Mouse (Mus musculus) urinary bladder, postnatal 4 days (tissue): Measurements from ENCODE around the gene Tpgs1.
A peak's percentile ranks its signal among the peaks of the same experiment; 100 is the strongest.

Source experiments
- DNase-seq, 2 experiments: peaks; one replicate each; pipeline ENCODE4 v3.0.0; 2021 to 2022; ENCODE audit warnings: low spot score in 2 of 2

Tpgs1 gene

GRCm38 (mm10) chr10:79668771-79669575 is at the start of gene Tpgs1:
TSS of gene Tpgs1 (plus strand) at chr10:79669369.
- peak; percentile 81 to 88 for DNase-seq

DNA sequence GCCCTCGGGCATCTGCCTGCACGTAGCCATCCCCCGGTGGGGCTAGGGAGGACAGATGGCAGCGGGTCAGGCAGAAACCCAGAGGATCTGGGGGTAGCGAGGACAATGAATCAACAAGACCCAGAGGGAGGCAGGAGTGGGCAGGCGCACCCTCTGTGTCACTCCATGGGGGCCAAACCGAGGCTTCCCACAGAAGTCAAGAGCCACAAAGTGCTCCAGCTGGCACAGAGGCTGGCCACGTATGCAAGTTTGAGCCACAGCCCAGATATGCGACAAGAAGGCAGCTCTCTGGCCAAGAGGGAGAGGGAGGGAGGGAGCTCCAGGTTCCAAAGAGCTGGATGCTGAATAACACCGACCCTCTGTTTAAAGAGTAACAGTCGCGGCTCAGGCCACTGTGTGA is 45.2 kb upstream of the Tpgs1 start:
- no peak for DNase-seq

DNA sequence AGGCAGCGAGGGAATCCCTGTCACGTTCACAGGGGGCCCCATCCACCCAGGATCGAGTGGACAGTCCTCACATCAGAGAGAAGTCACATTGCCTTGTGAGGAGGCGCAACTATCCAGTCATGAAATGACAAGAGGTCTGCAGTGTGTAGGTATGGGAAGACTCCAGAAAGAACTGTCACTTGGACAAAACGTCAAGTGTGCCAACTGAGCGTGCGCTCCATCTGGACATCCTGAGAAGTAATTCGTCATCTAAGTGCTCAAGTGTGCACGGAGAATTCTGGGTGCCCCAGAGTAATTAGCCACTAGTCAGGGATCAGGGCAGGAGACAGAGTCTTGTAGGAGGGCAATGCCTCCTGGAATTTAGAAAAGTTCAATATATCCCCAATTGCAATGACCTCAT is 43.8 kb upstream of the Tpgs1 start:
- no peak for DNase-seq

DNA sequence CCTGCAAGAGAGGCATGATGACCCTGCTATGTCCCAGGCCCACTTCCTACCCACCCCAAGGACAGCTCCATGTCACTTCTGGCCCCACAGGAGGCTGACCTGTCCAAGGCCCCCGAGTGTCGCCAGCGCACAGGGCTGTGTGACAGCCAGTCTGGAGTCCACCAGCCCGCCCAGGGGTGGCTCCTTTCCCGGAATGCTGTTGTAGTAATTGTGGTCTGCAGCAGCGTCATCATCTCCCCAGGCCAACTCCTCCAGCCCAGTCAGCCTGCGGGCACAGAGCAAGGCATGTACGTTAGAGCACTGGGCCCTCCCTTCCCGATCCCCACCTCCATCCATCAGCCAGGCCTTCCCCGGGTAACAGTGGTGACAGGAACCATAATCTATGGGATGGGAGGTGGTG is 43.0 kb upstream of the Tpgs1 start:
- no peak for DNase-seq

- DNase-seq: no peak
Observed at GRCm38 (mm10) chr10:79628377-79628776, 40.8 kb upstream of the Tpgs1 start.

GRCm38 (mm10) chr10:79631432-79631831 is 37.7 kb upstream of the Tpgs1 start:
- DNase-seq: no peak

DNA sequence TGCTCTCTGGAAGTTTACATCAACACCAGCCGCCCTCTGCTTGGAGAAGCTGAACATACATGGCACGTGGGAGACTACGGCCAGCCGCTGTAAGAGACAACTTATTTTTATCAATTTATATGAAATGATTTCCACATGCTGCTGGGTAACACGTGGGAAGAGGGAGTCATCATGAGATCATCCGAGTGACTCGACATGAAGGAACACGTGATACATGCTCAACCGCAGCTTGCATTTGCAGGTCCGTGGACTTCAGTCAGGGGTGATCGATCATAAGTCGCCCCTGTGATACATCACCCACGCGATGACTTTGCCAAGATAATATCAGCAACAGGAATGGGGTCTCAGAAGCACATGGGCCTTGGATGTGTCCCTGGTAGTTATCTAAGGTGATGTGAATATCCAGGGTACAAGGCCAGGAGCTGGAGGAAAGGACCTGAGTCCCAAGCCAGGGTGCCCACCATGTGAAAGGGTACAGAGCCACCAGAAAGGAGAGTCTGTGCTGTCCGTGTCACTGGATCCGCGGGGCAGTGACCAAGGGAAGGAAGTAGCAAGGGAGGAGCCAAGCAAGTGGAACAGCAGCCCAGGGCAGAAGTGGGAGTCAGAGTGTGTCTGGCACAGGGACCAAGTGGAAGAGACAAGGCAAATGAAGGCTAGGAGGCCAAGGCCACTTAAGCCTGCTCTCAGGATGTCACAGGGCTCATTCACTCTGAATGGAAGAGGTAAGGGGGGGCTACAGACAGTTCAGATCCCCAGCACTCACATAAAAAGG is 36.0 kb upstream of the Tpgs1 start:
- DNase-seq: no peak

- DNase-seq: no peak
Observed at GRCm38 (mm10) chr10:79636287-79636686, 32.9 kb upstream of the Tpgs1 start.

GRCm38 (mm10) chr10:79637128-79638110 is 31.8 kb upstream of the Tpgs1 start, which contains the start of gene Shc2:
TSS of gene Shc2 (minus strand) at chr10:79637918.
- peak in 1 of 2 experiments; percentile 73 for DNase-seq

- peak in 1 of 2 experiments; percentile 45 for DNase-seq
Observed at GRCm38 (mm10) chr10:79638486-79639204, 30.5 kb upstream of the Tpgs1 start.

DNA sequence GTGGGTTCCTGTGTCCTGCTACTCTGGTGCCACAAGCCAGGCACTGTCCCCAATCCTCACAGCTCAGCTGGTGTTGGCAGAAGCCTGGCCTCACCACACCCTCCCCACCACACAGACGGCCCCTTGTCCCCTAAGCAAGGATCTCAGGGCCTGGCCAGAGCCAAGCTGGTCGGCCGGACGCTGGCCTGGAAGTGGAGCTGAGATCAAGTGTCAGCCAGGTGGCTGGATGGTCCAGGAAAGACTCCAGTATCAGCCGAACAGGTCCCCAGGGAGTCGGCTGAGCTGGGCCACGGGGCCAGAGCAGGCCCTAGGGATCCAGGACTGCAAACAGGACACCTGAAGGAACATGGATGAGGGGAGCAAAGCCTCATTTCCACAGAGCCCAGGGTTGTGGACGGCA is 23.5 kb upstream of the Tpgs1 start, which contains the start of gene Odf3l2:
Gene Odf3l2, minus strand, starts transcription at position 28 of the 400 bp plus-strand sequence.
- no peak for DNase-seq

- DNase-seq: peak; percentile 44 to 82
Observed at GRCm38 (mm10) chr10:79649070-79649751, 20.0 kb upstream of the Tpgs1 start.

- DNase-seq: no peak
Observed at GRCm38 (mm10) chr10:79652789-79653188, 16.4 kb upstream of the Tpgs1 start.

GRCm38 (mm10) chr10:79654946-79655395 is 14.2 kb upstream of the Tpgs1 start:
- DNase-seq: no peak

GRCm38 (mm10) chr10:79658829-79659228 is 10.3 kb upstream of the Tpgs1 start:
- DNase-seq: no peak

GRCm38 (mm10) chr10:79660298-79660697 is 8.9 kb upstream of the Tpgs1 start:
- DNase-seq: no peak

DNA sequence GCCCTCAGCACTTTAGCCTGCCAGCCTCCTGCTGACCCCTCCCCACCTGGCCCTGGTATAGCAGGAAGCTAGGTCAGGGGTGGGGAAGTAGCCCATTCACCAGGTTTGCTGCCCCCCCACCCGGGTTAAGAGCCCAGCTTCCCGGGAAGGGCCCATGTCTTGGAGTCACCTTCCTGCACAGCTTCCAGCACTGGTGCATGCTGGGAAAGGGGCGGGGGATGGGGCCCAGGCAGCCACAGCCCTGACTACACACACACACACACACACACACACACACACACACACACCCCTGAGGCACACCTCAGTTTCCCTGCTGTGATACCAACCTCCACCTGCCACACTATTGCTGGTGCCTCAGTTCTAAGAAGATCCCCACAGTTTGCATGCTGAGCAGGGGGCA is 7.3 kb upstream of the Tpgs1 start:
- no peak for DNase-seq

DNA sequence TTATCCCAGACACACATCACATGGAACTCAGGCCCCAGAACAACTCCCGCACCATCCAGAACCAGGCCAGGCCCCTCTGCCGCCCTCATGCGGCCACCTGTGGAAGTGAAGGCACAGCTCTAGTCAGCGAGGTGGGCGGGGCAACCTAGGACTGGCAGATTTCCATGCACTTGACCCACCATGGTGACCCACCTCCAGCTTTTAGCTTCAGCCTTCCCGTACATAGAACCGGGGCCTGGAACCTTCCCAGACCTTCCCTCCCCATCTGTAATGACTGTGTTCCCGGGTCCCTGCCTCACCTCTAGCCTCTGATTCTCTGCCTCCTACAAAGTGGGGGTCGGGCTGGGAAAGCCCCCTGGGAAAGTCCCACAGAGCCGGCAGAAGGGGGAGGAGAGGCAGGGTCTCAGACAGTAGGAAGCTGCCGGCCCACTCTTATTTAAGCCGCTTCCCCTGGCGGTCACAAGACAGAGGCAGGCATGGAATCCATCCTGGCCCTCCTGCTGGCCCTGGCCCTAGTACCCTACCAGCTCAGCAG is 5.0 kb upstream of the Tpgs1 start, which contains the start of gene Madcam1:
Gene Madcam1, plus strand, starts transcription at position 429 of the 535 bp plus-strand sequence.
- peak; percentile 33 to 78 for DNase-seq

- DNase-seq: no peak
Observed at GRCm38 (mm10) chr10:79665051-79665450, 4.1 kb upstream of the Tpgs1 start.

DNA sequence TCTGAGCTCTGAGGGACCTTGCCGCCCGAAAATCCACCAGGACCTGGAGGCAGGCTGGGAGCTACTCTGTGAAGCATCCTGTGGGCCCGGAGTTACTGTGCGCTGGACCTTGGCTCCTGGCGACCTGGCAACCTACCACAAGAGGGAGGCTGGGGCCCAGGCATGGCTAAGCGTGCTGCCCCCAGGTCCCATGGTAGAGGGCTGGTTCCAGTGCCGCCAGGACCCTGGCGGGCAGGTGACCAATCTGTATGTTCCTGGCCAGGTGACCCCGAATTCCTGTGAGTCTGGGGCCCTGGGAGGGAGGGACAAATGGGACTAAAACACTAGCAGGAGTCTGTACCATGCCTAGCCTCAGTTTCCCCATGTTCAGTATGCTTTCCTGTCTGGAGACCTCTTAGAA is 2.7 kb upstream of the Tpgs1 start:
- DNase-seq: no peak
